Mouse (Mus musculus): Measurements from ENCODE around the gene Mbnl1.
"Not testable (repeated sequence)": the region's sequence is repeated elsewhere in the genome, so short reads cannot be mapped to it uniquely, and the experiment has no call there.

Mbnl1 gene

DNA sequence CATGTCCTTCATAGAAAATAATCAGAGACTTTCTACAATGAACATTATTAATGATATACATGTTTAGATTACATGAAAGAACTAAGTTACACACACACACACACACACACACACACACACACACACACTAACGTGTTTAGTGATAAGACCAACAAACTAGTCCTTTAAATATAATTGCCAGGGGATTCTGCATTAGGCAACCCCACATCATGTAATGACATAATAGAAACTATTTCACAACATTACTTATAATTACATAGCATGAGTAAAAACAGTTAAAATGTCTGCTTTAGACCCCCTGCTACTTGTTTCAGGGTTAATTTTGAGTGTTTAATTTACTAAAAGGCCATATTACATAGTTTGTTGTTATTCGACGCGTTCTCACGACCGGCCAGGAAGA lies 16.9 kb downstream of the Mbnl1 start:
- no peak for DNase-seq (ENCODE audit: low spot score in 2 of 2)

DNA sequence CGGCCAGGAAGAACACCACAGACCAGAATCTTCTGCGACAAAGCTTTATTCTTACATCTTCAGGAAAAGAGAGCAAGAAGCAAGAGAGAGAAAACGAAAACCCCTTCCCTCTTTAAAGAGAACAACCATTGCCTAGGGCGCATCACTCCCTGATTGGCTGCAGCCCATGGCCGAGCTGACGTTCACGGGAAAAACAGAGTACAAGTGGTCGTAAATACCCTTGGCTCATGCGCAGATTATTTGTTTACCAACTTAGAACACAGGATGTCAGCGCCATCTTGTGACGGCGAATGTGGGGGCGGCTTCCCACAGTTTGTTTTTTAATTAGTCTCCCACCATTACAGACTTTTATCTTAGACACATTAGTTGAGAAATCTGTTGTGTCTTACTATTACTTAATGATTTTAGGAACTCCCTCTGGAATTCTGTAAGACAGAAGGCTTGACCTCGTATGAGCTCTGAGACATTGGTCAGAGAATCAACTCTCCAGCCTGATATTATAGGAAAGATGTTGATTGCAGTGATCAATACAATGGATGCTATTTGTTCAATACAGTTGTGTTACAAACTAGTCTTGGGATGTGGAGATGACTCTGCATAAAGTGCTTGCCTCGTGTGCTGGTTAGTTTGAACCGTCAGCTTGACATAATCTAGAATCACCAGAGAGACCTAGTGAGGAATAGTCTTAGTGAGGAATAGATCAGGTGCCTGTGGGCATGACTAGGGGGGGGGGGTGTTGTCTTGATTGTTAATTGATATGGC lies 22.3 kb downstream of the Mbnl1 start:
- DNase-seq (ENCODE audit: low spot score in 2 of 2) = not testable (repeated sequence)

DNA sequence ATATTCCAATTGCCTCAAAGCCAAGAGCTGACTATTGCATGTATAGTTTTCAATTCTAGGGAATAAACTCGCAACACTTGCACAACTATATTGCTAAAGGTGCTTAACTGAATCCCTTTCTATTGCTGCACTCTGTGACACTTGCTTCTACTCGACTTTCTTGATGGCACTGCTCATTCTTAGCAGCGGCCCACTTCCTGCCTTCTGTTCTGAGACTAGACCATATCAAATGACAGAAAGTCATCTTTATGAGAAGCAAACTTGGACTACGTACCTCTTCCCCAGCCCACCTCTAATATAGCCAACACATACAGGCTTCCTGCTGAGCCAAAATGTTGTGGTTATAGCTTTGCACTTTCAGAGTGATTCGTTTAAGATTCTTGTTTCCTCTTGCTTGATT lies 23.6 kb downstream of the Mbnl1 start:
- no peak for DNase-seq (ENCODE audit: low spot score in 2 of 2)

DNA sequence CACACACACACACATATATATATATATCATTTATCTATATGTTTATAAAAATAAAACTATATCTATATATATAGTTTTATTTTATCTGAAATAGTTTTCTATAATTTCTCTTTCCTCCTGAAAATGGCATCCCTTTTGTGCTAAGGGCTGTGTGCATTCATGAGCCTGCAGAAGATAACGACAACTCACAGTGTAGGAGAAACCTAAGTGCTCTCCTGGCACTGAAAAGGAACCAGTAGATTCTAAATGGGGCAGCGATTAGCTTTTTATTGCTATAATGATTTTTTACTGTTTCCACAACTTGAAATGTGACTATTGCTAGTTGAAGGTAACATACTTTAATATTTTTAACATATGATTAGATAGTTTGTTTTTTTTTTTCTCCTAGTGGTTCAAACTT lies 25.5 kb downstream of the Mbnl1 start:
- DNase-seq (ENCODE audit: low spot score in 2 of 2) = no peak

DNA sequence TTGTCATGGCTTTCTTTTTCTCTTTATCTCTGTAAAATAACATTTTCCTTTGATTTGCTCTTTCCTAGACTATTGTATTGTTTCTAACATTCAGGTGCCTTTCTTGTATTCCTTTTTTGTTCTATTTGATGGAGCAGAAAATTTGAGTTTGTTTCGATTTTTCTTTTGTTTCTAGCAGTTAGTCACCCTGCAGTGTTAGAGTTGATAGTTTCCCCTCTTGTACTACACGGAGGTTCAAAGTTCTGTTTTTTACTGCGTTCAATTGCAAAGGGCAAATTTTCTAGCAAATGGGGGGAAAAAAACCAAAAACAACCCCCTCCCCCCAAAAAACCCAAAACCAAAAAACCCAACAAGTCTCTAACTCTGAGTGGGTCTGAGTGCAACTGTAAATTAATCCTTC lies 26.0 kb downstream of the Mbnl1 start:
- DNase-seq (ENCODE audit: low spot score in 2 of 2) = no peak

DNA sequence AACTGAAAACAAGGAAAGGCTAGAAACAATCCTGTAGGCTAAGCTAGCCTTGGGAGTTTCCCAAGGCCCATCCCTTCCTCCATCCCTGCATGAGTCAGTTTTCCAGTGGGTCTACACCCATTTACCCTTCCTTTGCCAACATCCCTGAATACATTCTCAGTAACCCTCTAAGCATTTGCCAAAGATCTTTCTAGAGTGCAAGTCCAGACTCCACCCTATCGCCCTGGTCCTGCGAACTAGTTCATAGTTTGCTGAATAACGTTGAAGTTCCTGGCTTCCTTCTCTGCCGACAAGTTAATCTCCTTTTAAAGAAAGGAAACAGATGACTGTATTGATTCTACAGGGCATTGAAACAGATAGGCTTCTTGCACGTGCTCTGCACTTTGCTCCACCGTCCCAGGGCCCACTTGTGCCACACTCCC lies 26.5 kb downstream of the Mbnl1 start:
- DNase-seq (ENCODE audit: low spot score in 2 of 2) = no peak

DNA sequence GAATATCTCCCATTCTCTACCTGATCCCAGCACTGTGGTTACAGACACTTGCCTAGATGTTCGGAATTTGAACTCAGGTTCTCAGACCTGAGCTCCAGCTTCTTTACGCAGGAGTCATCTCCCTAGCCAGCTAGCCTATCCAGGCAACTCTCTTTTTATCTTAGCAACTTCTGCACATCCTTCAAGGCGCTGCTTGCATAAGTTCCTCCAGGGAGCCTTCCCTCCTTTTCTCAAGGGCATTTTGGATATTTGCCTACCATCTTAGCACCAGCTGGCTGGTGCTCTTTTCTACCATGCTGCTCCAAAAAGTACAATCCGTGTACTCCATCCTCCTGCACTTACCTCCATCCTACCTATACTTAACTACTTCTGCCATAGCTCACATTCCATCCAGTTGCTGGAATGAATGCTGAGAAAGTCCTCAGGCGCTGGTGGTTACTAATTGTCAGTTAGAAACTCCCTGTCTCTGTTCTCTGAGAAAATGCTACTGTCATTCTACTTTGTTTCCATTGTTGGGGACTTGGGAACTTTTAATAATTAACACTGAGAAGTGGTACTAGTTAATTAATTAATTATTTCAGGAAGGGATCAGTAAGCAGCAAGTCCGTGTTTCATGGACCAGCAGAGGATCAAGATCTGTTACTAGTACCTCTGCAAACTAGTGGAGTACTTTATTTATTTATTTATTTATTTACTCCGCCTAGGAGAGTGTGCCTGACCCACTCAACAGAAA lies 27.3 kb downstream of the Mbnl1 start:
- no peak for DNase-seq (ENCODE audit: low spot score in 2 of 2)

DNA sequence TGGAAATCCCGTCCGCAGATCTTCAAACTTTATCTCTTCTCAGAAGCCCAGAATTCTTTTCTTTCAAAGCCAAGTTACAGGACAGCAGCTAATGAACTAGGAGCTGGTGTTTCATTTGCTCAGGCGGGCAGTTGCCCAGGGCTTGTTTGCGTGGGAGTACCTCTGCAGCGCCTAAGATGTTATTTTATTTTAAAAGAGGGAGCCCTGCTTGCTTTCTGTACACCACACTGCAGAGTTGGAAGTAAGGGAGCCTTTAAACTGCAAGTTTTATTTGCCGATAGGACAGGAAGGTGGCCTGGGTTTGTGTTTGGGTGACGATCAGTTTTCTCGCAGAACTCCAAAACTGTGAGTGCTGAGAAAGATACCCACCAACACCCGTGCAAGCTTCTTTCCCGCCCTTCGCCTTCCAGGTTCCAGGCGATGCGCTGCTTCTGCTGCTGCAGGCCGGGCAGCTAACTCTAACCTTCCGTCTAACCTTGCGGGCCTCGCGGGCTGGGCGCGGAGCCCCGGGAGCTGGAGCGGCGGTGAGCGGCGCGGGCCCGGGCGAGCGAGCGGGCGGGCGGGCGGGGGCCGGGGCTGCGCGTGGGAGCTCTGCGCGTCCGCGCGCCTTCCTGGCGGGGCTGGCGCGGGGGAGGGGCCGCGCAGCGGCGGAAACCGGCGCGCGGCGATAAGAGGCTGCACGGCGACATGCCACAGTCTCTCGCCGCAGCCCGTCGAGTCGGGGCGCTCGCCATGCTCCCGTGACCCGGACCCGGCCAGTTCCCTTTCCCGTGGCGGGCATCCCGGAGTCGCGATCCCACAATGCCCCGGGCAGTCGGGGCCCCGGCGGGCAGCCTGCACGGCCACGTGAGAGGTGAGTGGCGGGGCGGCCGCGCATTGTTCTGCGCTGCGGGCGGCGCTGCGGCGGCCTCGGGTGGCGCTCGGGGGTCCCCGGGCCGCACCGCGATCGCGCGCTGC lies 28.2 kb downstream of the Mbnl1 start:
- DNase-seq (ENCODE audit: low spot score in 2 of 2) = peak; percentile 67 to 73

DNA sequence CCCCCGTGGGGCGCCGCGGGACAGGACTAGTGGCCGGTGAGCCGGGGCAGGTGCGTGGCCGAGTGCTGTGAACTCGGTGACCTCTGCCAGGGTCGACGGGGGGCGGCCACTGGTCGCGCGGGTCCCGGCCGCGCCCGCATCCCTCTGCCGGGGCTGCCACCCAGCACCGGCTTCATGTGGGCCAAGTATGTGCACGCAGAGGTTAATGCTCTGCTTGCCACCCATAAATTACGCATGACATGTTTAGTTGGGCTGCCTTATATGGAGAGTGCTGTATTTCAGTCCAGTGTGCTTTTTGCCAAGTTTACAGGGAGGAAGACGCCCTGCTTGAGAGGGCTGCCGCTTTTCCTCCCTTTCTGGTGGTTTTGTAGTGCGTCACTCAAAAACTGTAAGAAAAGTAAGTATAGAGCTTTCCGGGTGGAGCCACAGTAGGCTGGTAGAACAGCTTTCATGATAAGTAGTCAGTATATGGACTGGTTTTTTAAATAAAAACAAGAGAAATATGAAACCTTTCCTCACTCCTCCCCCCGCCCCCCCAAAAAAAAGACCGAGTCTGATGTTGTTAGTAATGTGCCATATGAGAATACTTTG lies 29.0 kb downstream of the Mbnl1 start:
- peak in 1 of 2 experiments; percentile 24 for DNase-seq (ENCODE audit: low spot score in 2 of 2)

DNA sequence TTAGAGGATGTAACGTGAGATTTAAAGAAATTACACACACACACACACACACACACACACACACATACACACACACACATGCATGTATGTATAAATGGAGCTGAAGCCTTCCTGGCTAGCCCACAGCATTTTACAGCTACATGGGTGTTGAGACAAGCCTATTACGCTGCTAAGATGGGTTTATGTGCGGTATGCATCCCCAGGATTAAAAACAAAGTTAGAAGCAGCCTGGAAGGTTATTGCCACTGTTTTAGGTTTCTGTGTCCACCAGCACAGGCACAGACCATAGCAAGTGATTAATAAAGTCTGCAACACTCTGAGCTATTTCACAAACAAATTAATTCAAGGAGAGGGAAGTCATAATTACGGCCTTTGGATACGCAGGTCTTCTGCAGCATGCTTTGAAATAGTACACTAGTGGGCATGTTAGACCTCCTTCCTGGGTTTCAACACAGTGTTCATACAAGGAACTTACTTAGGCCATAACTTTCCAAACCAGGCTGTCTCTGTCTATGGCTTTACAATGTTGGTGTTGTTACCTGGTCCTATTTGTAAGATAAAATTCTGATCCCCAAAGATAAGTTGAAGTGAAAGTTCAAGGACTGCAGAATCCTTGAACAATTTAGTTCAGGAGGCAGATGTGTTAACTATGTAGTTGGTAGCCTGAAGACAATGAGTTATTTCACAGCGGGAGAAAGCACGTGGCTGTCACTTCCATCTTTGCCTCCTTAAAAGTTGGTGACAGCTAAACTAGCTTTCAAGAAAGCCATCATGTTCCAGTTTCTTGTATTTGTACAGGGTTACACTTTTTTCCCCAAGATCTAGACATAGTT lies 29.7 kb downstream of the Mbnl1 start:
- DNase-seq (ENCODE audit: low spot score in 2 of 2) = no peak

DNA sequence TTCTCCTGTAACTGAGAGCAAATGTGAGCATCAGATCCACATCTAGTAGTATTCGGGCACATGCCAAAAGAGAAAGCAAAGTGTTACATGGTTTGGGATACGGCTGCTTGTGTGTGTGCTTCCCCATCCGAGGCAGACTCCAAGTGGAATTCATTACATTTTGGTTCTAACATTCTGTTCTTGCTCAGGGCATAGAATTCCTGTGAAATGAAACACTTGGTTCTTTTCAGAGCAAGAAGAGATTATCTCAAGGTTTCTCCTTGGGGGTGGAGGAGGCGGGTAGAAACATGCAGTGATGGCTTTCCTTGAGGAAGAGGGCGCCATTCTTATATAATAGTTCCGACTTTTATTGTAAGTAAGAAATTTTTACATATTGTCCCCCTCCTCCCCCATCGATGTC lies 30.6 kb downstream of the Mbnl1 start:
- no peak for DNase-seq (ENCODE audit: low spot score in 2 of 2)

DNA sequence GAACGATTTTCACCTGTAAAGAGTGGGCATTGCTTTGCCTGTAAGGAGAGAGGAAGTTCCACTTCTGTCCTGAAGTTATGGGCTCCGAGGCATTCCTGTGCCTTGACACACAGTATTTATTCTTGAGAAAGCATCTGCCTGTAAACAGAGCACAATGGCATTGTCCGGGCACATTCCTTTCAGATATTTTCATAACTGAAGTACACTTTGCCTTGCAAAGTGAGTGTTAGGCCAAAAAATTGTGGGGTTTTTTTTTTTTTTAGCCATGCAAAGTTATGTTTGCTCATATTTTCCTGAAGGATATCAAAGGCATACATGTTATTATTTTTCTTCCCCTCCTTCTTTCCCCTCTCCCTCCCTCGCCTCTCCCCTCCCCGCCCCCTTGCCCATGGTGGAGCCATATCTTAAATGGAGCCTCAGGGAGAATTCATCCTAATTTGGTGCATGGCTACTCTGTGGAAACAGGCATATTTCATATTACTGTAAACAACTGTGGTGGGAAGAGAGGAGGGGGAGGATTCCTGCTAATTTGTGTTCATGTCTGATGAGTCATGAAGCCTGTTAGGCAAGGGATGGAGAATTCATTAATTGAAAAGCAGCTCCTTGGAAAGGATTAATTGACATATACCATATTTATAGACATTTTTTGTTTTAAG lies 32.3 kb downstream of the Mbnl1 start:
- DNase-seq (ENCODE audit: low spot score in 2 of 2) = no peak

DNA sequence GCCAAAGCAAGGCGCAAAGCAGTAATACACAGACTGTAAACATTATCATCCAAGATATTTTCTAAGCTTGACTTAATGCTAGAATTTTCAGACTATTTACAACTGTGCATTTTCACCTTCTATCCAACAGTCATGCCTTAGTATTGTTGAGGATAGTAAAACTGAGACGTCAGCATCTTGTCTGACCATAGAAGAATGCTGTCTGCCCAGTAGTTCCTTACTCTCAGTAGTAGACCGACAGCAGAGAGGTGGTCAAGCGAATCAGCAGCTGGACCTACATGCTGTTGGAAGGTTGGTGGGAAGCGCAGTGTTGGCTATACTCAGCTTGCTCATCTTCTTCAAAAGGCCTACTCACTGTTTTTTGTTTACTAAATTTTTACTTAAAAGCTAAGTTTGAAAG lies 34.2 kb downstream of the Mbnl1 start:
- no peak for DNase-seq (ENCODE audit: low spot score in 2 of 2)

DNA sequence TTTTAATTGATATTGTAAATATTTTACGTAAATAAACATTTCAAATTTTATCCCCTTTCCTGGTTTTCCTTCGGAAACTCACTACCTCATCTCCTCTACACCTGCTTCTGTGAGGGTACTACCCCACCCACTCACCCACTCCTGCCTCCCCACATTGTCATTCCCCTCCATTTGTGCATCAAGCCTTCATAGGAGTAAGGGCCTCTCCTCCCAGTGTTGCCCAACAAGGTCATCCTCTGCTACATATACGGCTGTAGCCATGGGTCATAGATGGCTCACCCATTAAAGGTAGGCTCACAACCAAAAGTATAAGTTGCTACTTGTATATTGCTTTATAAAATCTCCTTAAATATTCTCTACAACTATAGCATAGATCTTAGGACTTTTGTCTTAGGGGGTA lies 34.9 kb downstream of the Mbnl1 start:
- DNase-seq (ENCODE audit: low spot score in 2 of 2) = no peak

DNA sequence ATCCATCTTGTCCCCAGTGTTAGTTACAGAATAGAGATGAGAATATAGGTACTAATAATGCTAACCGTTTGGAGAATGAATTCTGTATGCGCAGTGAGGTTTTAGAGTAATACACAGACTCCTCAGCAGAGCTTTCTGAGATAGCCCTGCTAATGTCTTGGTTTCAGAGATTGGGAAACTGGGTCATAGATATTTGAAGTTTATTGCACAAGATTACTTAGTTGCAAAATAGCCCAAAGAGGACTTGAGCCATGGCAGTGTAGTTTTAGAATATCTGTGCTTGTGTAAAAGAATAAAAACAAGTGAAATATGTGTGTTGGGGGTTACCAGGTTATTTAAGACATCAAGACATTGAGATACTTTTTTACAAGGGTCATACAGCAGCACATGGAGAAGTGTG lies 35.3 kb downstream of the Mbnl1 start:
- no peak for DNase-seq (ENCODE audit: low spot score in 2 of 2)

DNA sequence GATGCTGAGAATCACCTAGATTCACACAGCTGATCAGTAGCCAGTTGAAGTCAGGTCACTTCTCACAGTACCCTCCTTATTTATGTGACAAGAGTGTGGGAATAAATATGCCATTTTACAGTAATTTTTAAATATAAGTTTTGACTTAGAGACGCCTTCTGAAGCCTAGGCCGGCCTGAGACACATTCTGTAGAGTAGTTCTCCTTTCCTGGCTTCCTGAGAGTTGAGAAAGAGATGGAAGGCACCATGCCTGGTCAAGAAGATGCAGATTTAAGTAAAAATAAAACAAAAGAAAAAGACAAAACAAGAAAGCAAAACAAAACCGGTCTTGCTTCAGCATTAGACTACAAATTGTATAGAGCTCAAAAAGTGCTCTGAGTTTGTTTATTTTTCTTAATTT lies 38.6 kb downstream of the Mbnl1 start:
- DNase-seq (ENCODE audit: low spot score in 2 of 2) = no peak

DNA sequence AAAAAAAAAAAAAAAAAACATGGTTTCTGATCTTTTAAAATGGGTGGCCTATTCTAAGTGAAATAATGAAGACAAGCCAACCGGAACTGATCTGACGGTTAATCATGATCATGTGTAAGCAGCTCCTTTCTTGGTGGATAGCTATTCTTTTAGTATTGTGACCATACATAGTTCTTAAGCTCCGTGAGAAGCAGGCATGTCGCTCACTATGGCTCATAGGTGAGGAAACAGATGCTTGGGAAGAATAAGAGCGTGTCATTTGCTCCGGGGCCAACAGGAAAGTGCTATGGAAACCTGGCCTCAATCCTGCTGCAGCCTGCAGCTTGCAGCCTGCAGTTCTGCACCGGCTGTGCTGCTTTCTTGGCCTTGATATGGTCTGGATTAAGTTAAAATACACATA lies 40.7 kb downstream of the Mbnl1 start:
- DNase-seq (ENCODE audit: low spot score in 2 of 2) = no peak

DNA sequence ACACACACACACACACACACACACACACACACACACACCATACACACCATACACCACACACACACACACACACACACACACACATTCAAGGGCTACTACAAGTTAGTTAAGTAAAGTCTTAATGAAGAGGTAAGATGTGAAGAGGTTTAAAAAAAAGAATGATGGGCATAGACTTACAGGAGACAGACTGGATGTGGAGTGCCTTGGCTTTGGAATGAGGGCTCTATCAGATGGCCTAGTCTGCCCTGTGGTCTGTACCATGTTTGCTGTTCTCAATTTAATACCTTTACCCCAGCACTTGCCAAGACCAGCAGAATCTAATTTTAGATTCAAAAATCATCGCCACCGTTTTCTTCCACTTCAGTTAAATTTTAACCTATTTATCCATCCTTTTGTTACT lies 41.1 kb downstream of the Mbnl1 start:
- DNase-seq (ENCODE audit: low spot score in 2 of 2) = no peak

DNA sequence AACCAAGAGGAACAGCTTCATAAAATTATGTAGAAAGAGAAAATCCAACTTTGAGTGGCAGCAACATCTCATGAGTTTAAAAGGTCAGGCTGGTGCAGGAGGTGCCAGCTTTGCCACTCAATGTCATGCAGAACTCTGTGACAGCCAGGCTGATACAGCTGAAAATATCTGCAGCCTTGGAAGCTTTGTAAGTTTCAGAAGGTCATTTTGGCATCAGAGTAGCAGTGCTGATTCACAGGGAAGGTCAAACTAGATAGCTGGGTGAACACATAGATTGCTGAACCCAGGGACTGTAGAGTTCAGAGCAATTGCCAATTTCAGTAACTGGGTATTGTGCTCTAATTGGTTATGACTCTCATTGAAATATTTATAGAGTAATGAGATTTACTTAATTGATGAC lies 42.8 kb downstream of the Mbnl1 start:
- DNase-seq (ENCODE audit: low spot score in 2 of 2) = no peak

DNA sequence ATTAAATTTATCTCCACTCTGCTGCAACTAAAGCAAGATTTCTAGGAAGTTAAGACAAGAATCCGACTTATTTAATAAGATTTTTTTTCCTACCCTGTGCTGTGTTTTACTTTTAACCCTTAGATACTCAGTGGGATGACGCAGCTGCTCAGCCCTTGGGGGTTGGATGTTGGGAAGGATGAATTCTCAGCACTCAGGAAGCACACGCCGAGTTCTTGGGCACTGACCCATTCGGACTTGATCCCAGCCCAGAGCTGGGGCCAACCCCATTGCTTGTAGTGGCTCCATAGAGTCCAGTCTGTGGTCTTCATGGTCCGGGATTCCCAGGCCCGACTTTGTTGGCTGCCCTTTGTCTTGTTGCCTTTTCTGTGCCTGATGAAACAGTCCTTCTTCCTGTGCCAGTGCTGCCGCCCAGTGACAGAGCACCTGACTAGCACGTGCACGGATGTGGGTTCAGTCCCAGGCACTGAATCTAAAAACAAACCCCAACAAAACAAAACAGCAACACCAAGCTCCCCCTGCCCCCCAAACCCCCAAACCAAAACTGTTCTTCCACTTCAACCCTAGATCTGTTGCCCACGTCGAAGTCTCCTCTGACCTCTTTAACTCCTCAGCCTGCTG lies 43.5 kb downstream of the Mbnl1 start:
- peak; percentile 45 to 63 for DNase-seq (ENCODE audit: low spot score in 2 of 2)

Measured in spleen, postnatal 14 days (tissue).